ENCODE assay signal across 18 mouse cellular contexts in genomic region chr5:141896402-141896801, GRCm38 (mm10).
"Had no signal": no experiment of that assay in that cellular context is flagged by ENCODE, and none has a peak within 500 bp of the region (broad histone marks: within the 10 kb centered on the region; RNA-seq: fewer than 3 reads in every experiment).

No protein-coding gene starts in this region.

- H3K9me3 ChIP-seq: midbrain, embryonic 10.5 days; midbrain, embryonic 12.5 days; neural tube, embryonic 13.5 days; neural tube, embryonic 15.5 days had no signal

- H3K4me1 ChIP-seq: midbrain, embryonic 10.5 days; midbrain, embryonic 12.5 days; neural tube, embryonic 13.5 days; neural tube, embryonic 15.5 days had no signal

- H3K9ac ChIP-seq: lung, embryonic 14.5 days; midbrain, embryonic 12.5 days; neural tube, embryonic 13.5 days; neural tube, embryonic 15.5 days had no signal

- H3K4me3 ChIP-seq: midbrain, embryonic 10.5 days; midbrain, embryonic 12.5 days; myocyte; neural tube, embryonic 13.5 days; neural tube, embryonic 15.5 days had no signal

- H3K27me3 ChIP-seq: midbrain, embryonic 12.5 days; neural tube, embryonic 13.5 days had no signal

- H3K4me2 ChIP-seq: lung, embryonic 14.5 days; midbrain, embryonic 12.5 days; neural tube, embryonic 13.5 days; neural tube, embryonic 15.5 days had no signal

- DNase-seq: lung, embryonic 14.5 days; lung, postnatal 10 days; lung, postnatal 4 days; midbrain, embryonic 14.5 days; retina, postnatal 1 day; right cerebral cortex, adult 18-20 months; right cerebral cortex, postnatal 25 days; right cerebral cortex, postnatal 4 days; spleen, adult 18-20 months; thymus, adult 18-20 months; thymus, postnatal 14 days; thymus, postnatal 36 days had no signal

- ATAC-seq: midbrain, embryonic 16.5 days had no signal

- H3K36me3 ChIP-seq: midbrain, embryonic 10.5 days; midbrain, embryonic 12.5 days; neural tube, embryonic 13.5 days; neural tube, embryonic 15.5 days had no signal

- H3K27ac ChIP-seq: midbrain, embryonic 10.5 days; midbrain, embryonic 12.5 days; neural tube, embryonic 13.5 days; neural tube, embryonic 15.5 days had no signal
